ENCODE assay signal across 31 mouse cellular contexts in the genomic region with DNA sequence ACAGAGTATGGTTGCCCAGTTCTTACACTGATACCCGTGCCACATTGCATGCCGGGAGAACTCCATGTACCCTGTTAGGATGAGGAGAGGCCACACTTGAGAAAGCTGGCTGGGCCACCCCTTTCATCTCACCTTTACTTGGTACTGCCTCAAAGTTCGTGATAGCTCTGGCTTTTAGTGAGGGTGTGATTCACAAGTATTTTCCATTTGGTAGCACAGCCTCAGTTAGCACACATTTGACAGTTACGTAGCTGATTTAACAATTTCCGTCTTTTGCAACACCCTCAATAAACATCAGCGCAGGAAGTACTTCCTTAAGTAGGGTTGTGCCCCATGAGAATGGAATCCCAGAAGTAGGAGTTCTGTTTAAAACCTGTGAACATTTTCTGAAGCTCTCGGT. TPM values are rescaled to one million over a fixed set of nuclear protein-coding genes. Genes with fewer than 3 reads are reported as not detected.
DNase-seq lines count a peak whose midpoint lies in the region; ATAC-seq and TF ChIP-seq lines count a peak whose summit lies in the region.
"Had no signal": no experiment of that assay in that cellular context is flagged by ENCODE, and none has a peak within 500 bp of the region (broad histone marks: within the 10 kb centered on the region; RNA-seq: fewer than 3 reads in every experiment).

No protein-coding gene starts in this region.

- H3K9me3 ChIP-seq in forebrain, postnatal 0 days (ENCODE audit: low read length): no peaks in the 10 kb centered on the region
- H3K9me3 ChIP-seq: embryonic facial prominence, embryonic 13.5 days; forebrain, embryonic 10.5 days; forebrain, embryonic 15.5 days; G1E; heart, embryonic 10.5 days; heart, embryonic 15.5 days; hindbrain, embryonic 13.5 days; kidney, embryonic 15.5 days; limb, embryonic 10.5 days; limb, embryonic 15.5 days; liver, embryonic 15.5 days; neural tube, embryonic 15.5 days had no signal

- no peak overlapping the region for H3K4me3 ChIP-seq in forebrain, postnatal 0 days (ENCODE audit: low read depth, low read length)
- H3K4me3 ChIP-seq: embryonic facial prominence, embryonic 13.5 days; forebrain, embryonic 10.5 days; forebrain, embryonic 15.5 days; heart, embryonic 10.5 days; heart, embryonic 15.5 days; hindbrain, embryonic 13.5 days; kidney, embryonic 15.5 days; limb, embryonic 10.5 days; limb, embryonic 15.5 days; liver, embryonic 15.5 days; neural tube, embryonic 15.5 days had no signal

- H3K4me1 ChIP-seq in forebrain, postnatal 0 days (ENCODE audit: insufficient read depth): no peaks in the 10 kb centered on the region
- H3K4me1 ChIP-seq: kidney, embryonic 15.5 days; limb, embryonic 15.5 days; liver, embryonic 15.5 days had no signal

- no peaks in the 10 kb centered on the region; the same call in 1 of the 2 replicates for H3K36me3 ChIP-seq in forebrain, postnatal 0 days (ENCODE audit: insufficient read depth)
- H3K36me3 ChIP-seq: embryonic facial prominence, embryonic 13.5 days; forebrain, embryonic 10.5 days; forebrain, embryonic 15.5 days; G1E; heart, embryonic 10.5 days; heart, embryonic 15.5 days; kidney, embryonic 15.5 days; limb, embryonic 10.5 days; limb, embryonic 15.5 days; liver, embryonic 15.5 days; neural tube, embryonic 15.5 days had no signal

- WGBS in forebrain, postnatal 0 days: 87% methylated on average over 7 of the region's 7 CpGs

- ATAC-seq in CD4-positive, CD25-positive, alpha-beta regulatory T cell, adult 4 months: peak; percentile 58
- ATAC-seq in inflammation-experienced regulatory T-cells, adult 6 months: peak; percentile 55
- peak; percentile 50 for ATAC-seq in monocyte, adult 5-6 weeks (replicated peaks; ENCODE audit: insufficient number of reproducible peaks, low FRiP score, low TSS enrichment, poor library complexity, severe bottlenecking)
- ATAC-seq in forebrain, postnatal 0 days: no peak
- ATAC-seq: forebrain, embryonic 15.5 days had no signal

- no peak for TF ChIP-seq CTCF in forebrain, postnatal 0 days (IDR thresholded peaks at IDR 0.05; ENCODE audit: low read depth)

- H3K27me3 ChIP-seq in forebrain, postnatal 0 days (ENCODE audit: insufficient read depth, low read length): no peaks in the 10 kb centered on the region
- H3K27me3 ChIP-seq: forebrain, embryonic 15.5 days; heart, embryonic 15.5 days; hindbrain, embryonic 13.5 days; kidney, embryonic 15.5 days; limb, embryonic 15.5 days; neural tube, embryonic 15.5 days had no signal

- no peak overlapping the region for H3K27ac ChIP-seq in forebrain, postnatal 0 days (ENCODE audit: low read depth, low read length)
- H3K27ac ChIP-seq: embryonic facial prominence, embryonic 13.5 days; forebrain, embryonic 10.5 days; forebrain, embryonic 15.5 days; heart, embryonic 10.5 days; heart, embryonic 15.5 days; hindbrain, embryonic 13.5 days; kidney, embryonic 15.5 days; limb, embryonic 10.5 days; limb, embryonic 15.5 days; liver, embryonic 15.5 days; neural tube, embryonic 15.5 days had no signal

- H3K9ac ChIP-seq in forebrain, postnatal 0 days: no peak overlapping the region
- H3K9ac ChIP-seq: embryonic facial prominence, embryonic 13.5 days; forebrain, embryonic 15.5 days; heart, embryonic 15.5 days; hindbrain, embryonic 13.5 days; kidney, embryonic 15.5 days; limb, embryonic 15.5 days; liver, embryonic 15.5 days; neural tube, embryonic 15.5 days had no signal

- H3K4me2 ChIP-seq in forebrain, postnatal 0 days (ENCODE audit: low read depth): no peak overlapping the region
- H3K4me2 ChIP-seq: embryonic facial prominence, embryonic 13.5 days; forebrain, embryonic 15.5 days; heart, embryonic 15.5 days; hindbrain, embryonic 13.5 days; kidney, embryonic 15.5 days; limb, embryonic 15.5 days; liver, embryonic 15.5 days; neural tube, embryonic 15.5 days had no signal

- DNase-seq in lung, adult 18-20 months: peak; percentile 44 to 64
- DNase-seq in lung, postnatal 14 days: no peak
- DNase-seq in layer of hippocampus, adult 18-20 months (ENCODE audit: low spot score in 2 of 2): no peak
- DNase-seq in forebrain, postnatal 0 days: no peak
- DNase-seq in B cell, adult 2 months: no peak
- DNase-seq: adrenal gland, postnatal 10 days; cerebellum, adult 11 months; cerebellum, adult 9-10 months; gastrocnemius, postnatal 10 days; heart, postnatal 36 days; kidney, adult 18-20 months; kidney, postnatal 36 days; midbrain, embryonic 14.5 days; right cerebral cortex, postnatal 25 days; spleen, adult 18-20 months; thymus, postnatal 25 days had no signal

RNA-seq across cellular contexts. Expression of a gene that starts 53.6 kb away (rescaled TPM):
- 10 to 100 TPM; 44.4 to 58.8 TPM for polyA plus RNA-seq in CD4-positive, CD25-positive, alpha-beta regulatory T cell, adult 4 months (2017; shearing (Covaris generic))
- 10 to 100 TPM; 46.8 to 61.9 (median 50.3) TPM for polyA plus RNA-seq in inflammation-experienced regulatory T-cells, adult 6 months (2017; shearing (Covaris generic))
- total RNA-seq in monocyte, adult 5-6 weeks (2017): 54.4 to 130 TPM (median 68.2 TPM) in 3 replicates
- total RNA-seq in layer of hippocampus, adult 18-20 months (2021): 10 to 100 TPM; 14.2 to 14.6 TPM
- total RNA-seq in forebrain, postnatal 0 days (2014; rRNA removed): 6.3 and 12.5 TPM in 2 replicates
- 5.1 and 6.1 TPM in 2 replicates for polyA plus RNA-seq in forebrain, postnatal 0 days (2015; fragmentation: Nextera tagmentation; extraction: Ambion mirVana)
- polyA plus RNA-seq: G1E had no signal

RNA-seq across cellular contexts. Expression of a gene that starts 53.7 kb away (rescaled TPM):
- 10 to 100 TPM in 1 of 2 experiments, 1 to 10 TPM in 1; 8.5 to 13.1 TPM for polyA plus RNA-seq in CD4-positive, CD25-positive, alpha-beta regulatory T cell, adult 4 months (2017; shearing (Covaris generic))
- polyA plus RNA-seq in inflammation-experienced regulatory T-cells, adult 6 months (2017; shearing (Covaris generic)): 1 to 10 TPM; 5.8 to 9.4 (median 9.1) TPM
- total RNA-seq in monocyte, adult 5-6 weeks (2017): 1.8 to 11.2 TPM (median 4.2 TPM) in 3 replicates
- total RNA-seq in layer of hippocampus, adult 18-20 months (2021): 10 to 100 TPM; 15.1 to 16.6 TPM
- total RNA-seq in forebrain, postnatal 0 days (2014; rRNA removed): 25.6 and 28.0 TPM in 2 replicates
- 12.3 and 15.1 TPM in 2 replicates for polyA plus RNA-seq in forebrain, postnatal 0 days (2015; fragmentation: Nextera tagmentation; extraction: Ambion mirVana)

Comparison
In these comparisons a context has a peak if more than half of its experiments do, and no peak if none do; other contexts are left out.
1. DNase-seq: peak in lung, adult 18-20 months (2 of 2); none in lung, postnatal 14 days (single experiment), layer of hippocampus, adult 18-20 months (0 of 2), forebrain, postnatal 0 days (single experiment) and B cell, adult 2 months (0 of 2).